Mouse (Mus musculus) gastrocnemius, postnatal 25 days (tissue): ENCODE data around the gene Blzf1. TPM values are rescaled to one million over a fixed set of nuclear protein-coding genes. Genes with fewer than 3 reads are reported as not detected.
A peak's percentile ranks its signal among the peaks of the same experiment; 100 is the strongest.

ENCODE experiments used
- DNase-seq: peaks from one replicate; pipeline ENCODE4 v3.0.0; 2022
- long read RNA-seq, 2 experiments: library from polyadenylated mRNA; stranded (forward); transcript quantifications; one replicate each; pipeline ENCODE4 v2.0.0; 2021
- total RNA-seq, 2 experiments: library from RNA; stranded (reverse); gene quantifications; 1 replicate in 1 of 2; 2 replicates in 1 of 2; pipeline ENCODE4 v1.2.3; 2021

Gene Blzf1
- 10 to 100 TPM; 22.7 to 23.6 TPM for total RNA-seq
- long read RNA-seq, experiment 1, transcript Blzf1-203 (7 exons, 2,430 nt): major isoform, 17 of 21 reads
- long read RNA-seq, experiment 1, partial matches to known transcripts: 0 of 21 reads
- long read RNA-seq, experiment 1, other reads (novel, unspliced or antisense): 4 of 21 reads
- long read RNA-seq, experiment 2, transcript Blzf1-203 (7 exons, 2,430 nt): major isoform, 13 of 15 reads
- long read RNA-seq, experiment 2, partial matches to known transcripts: 1 of 15 reads
- long read RNA-seq, experiment 2, other reads (novel, unspliced or antisense): 1 of 15 reads

- DNase-seq: peak; percentile 94
Measured at GRCm38 (mm10) chr1:164307124-164307751, at the start of gene Blzf1. TSS of gene Blzf1 (minus strand) at chr1:164307489.

- no peak for DNase-seq
Measured at GRCm38 (mm10) chr1:164353443-164353842, 46.2 kb upstream of the Blzf1 start.

DNA sequence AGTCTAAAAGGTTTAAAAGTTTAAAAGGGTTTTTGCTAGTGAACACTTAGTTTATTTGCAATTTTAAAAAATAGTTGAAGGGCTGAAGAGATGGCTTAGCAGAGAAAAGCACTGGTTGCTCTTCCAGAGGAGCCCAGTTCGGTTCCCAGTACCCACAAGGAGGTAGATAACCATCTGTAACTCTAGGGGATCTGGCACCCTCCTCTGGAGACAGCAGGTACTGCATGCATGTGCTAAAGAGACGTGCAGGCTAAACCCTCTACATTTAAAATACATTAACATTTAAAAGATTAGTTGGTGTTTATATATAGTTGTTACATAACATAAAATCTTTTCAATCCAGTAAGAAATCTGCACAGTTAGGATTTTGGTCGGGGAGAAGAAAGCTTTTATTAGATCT lies 34.9 kb upstream of the Blzf1 start:
- no peak for DNase-seq

GRCm38 (mm10) chr1:164335846-164336245 lies 28.6 kb upstream of the Blzf1 start:
- DNase-seq: no peak

DNA sequence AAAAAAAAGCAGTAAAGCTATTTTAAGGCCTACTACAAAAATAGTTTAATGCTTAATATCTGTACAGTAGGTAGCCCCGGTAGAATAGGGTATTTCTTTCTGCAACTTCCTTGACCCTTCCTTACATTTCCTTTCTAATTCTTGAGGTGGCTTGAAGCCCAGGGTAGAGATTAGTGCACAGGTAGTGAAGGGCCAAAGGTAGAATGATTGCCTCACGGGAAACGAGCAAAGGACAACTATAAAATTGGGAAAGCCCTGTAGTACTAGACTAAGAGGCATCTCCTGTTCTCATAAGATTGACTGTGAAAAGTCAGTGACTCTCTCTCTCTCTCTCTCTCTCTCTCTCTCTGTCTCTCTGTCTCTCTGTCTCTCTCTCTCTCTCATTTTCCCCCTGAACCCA lies 28.1 kb upstream of the Blzf1 start:
- DNase-seq: no peak

DNA sequence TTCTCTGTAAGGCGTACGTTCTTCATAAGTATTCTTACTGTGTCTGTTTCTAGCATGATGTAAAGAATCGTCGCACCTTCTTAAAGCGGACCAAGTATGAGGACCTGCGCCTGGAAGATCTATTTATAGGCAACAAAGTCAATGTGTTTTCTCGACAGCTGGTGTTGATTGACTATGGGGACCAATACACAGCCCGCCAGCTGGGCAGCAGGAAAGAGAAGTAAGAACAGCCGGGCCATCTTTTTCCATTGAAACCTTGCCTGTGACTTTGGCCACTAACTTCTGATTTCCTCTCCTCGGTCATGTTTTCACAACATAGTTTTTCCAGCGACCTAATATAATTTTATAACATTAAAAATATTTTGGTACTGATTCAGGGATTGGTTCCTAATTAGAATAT lies 25.3 kb upstream of the Blzf1 start:
- DNase-seq: no peak

GRCm38 (mm10) chr1:164327764-164328163 lies 20.5 kb upstream of the Blzf1 start:
- DNase-seq: no peak

GRCm38 (mm10) chr1:164326600-164327155 lies 19.4 kb upstream of the Blzf1 start:
- DNase-seq: no peak

DNA sequence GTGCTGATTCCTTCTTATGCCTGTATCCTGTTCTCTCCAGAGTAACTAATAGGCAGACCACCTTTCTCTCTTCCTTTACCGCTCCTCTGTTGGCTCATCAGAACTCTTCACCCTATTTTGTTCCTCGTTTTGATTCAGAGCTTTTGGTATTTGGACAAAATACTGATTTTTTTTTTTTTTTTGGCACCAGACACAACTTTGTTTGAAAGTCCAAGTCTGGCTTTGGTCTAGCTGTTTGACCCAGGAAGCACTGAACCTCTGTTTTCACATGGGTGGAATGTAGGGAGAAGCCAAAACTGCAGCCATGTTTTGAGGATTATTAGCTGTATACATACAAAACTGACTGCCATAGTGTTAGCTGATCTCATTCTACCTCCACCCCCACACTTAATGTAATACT lies 17.6 kb upstream of the Blzf1 start:
- no peak for DNase-seq

- DNase-seq: no peak
Measured at GRCm38 (mm10) chr1:164324221-164324620, 16.9 kb upstream of the Blzf1 start.

DNA sequence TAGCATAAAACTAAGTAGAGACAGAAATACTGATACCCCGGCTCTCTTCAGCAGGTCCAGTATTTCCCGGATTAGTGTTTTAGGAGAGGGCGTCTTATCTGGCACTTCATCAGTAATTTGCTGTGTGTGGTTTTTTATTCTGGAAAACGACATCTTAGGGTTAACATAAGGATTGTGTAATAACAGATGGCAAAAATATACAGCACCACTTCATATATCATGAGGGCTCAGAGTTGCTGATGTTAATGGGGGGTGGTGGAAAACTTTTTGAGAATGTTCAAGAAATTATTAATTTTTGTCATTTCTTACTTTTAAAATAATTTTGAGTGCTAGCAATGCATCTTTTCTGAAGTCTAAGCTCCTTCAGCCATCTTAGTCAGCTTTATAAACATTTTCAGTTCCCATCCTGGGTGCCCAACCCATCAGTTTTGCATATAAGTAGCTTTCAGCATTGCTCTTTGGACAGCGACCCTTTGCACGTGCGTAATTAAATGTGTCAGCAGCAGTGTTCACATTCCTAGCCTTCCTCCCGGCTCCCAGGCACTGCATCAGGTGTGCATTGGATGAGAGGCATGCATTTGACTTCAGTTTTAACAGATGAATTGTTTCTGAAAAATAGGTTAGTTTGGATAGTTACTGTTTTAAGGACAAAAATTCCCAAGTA lies 15.8 kb upstream of the Blzf1 start:
- no peak for DNase-seq

- no peak for DNase-seq
Measured at GRCm38 (mm10) chr1:164321408-164321807, 14.1 kb upstream of the Blzf1 start.

GRCm38 (mm10) chr1:164320731-164321130 lies 13.4 kb upstream of the Blzf1 start:
- no peak for DNase-seq

GRCm38 (mm10) chr1:164319542-164320140 lies 12.4 kb upstream of the Blzf1 start:
- no peak for DNase-seq

DNA sequence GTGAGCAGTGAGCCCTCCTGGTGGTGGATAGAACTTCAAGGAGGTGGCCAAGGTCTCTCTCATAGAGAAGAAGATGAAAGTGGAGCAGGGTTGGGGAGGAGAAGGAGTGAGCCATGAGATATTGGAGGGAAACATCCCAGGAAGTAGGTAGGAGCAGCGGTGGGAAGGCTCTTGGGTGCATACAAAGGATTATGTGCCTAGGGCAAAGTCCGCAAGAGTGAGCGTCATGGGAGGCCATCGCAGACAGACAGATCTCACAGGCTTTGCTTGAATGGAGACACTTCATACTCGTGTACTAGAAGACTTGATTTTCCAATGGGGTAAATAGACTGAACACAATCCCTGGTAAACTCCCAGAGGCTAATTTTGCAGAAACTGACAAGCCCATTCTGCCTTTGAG lies 11.2 kb upstream of the Blzf1 start:
- no peak for DNase-seq

DNA sequence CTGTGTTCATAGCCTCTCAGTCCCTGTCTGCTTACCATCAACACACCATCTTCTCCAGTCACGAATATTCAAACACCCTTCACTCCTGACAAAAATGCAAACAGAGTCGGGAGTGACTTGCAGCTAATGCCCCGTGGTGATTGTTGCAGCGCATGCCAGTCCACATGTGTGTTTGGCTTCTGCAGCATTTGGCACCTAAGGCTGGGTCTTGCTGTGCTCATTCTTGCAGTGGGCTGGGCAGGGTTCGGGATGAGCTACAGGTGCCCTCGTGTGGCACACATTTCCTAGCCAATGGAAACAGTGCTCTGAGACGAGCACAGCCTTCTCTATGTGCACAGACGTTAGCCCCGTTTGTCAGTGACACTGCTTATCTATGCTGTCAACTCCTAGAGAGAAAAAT lies 10.0 kb upstream of the Blzf1 start:
- no peak for DNase-seq

GRCm38 (mm10) chr1:164316697-164317096 lies 9.4 kb upstream of the Blzf1 start:
- no peak for DNase-seq

- DNase-seq: no peak
Measured at GRCm38 (mm10) chr1:164315266-164315665, 8.0 kb upstream of the Blzf1 start.

- no peak for DNase-seq
Measured at GRCm38 (mm10) chr1:164314085-164314484, 6.8 kb upstream of the Blzf1 start.

GRCm38 (mm10) chr1:164307922-164308321 lies 633 bp upstream of the Blzf1 start:
- DNase-seq: no peak

DNA sequence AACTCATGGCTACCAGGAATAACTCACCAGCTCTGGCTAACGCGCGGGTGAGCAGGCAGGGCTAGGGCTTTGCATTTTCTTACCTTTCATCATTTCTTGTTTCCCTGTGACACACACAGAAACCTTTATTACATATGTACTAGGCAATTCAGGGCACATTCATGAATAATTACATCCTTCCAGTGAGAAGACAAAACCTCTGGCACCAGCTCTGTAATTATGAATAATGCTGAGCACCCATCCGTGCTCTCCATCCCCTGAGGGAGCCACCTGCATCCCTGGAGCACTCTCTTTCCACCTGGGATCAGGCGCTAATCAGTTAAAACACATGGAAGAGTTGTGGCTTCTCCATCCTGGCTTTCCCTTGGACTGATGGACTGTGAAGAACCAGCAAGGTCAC lies 3.5 kb downstream of the Blzf1 start, which contains the start of gene Nme7:
TSS of gene Nme7 (plus strand) at position 301 of the 400 bp plus-strand sequence.
- DNase-seq: no peak

DNA sequence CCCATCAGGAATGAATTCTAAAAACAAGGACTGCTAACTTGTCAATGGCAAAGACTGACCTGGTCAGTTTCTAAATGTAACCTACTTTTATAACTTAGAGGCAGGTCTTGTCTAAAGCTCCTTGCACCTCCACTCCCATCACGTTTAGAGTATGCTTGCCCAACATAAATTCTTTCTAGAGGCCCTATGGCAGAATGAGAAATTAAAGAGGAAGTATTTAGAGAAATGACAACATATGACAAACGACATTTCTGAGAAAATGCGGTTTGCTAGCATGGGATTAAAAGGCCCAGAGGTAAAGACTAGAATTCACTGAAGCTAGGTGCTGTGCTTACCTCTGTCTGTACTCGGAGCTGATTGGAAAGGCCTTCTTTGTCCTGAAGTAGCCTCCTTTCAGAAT lies 5.3 kb downstream of the Blzf1 start:
- no peak for DNase-seq

- DNase-seq: no peak
Measured at GRCm38 (mm10) chr1:164296473-164296872, 10.8 kb downstream of the Blzf1 start.
